ENCODE assay signal across 9 mouse cellular contexts in the genomic region with DNA sequence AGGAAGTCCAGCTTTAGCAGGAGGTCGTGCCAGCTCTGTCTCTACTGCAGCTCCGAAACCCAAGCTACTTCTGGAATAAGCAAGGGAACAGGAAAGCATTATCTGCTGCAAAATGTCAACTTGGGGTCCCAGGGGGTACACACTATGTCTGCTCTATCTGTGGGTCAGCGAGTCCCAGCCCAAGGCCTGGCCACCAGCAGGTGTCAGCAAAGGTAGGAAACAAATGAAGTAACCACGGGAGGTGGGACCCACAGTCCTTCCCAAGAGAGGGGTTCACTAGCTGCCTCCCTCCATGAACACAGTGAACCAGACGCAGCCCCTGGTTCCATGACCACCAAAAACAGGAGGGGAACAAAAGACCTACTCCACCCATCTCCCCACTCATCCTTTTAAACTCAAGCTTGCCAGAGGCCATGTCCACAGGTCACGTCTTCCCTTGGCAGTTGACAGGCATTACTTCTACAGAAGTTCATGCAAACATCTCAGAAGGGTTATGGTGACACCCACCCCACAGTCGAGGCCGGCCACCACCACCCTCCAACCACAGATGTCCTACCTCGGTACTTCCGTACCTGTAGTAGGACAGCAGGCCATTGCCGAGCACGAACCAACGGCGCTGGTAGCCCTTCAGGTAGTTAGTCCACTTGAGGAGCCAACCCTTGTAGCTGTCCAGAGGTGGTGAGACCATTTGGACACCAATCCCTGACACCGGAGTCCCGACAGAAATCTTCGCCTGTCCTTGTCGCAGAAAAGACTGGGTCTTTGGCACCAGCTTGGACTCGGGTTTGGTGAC. TPM values are rescaled to one million over a fixed set of nuclear protein-coding genes. Genes with fewer than 3 reads are reported as not detected.
DNase-seq lines count a peak whose midpoint lies in the region; ATAC-seq and TF ChIP-seq lines count a peak whose summit lies in the region.
"Had no signal": no experiment of that assay in that cellular context is flagged by ENCODE, and none has a peak within 500 bp of the region (broad histone marks: within the 10 kb centered on the region; RNA-seq: fewer than 3 reads in every experiment).

No protein-coding gene starts in this region.

- intact Hi-C loops in heart, postnatal 36 days (cut with DNase I) = no loop called here
- intact Hi-C loops in gastrocnemius, postnatal 36 days (cut with DNase I) = no loop called here

- no peak overlapping the region for H3K27ac ChIP-seq in heart, embryonic 15.5 days
- H3K27ac ChIP-seq in heart, postnatal 0 days (ENCODE audit: low read depth) = 0 out of 2 replicates have a peak overlapping the region, but pooled peaks have one; percentile 43
- no peak overlapping the region for H3K27ac ChIP-seq in midbrain, embryonic 11.5 days (ENCODE audit: low read depth, low read length)

- H3K36me3 ChIP-seq in heart, embryonic 15.5 days = no peaks in the 10 kb centered on the region
- no peaks in the 10 kb centered on the region for H3K36me3 ChIP-seq in heart, postnatal 0 days (replicated peaks; ENCODE audit: control insufficient read depth, insufficient read depth, low read length)
- no peaks in the 10 kb centered on the region for H3K36me3 ChIP-seq in midbrain, embryonic 11.5 days (ENCODE audit: control insufficient read depth, insufficient read depth, low read length)

- peak overlapping the region; percentile 88 for H3K4me2 ChIP-seq in heart, embryonic 15.5 days
- H3K4me2 ChIP-seq in heart, postnatal 0 days (ENCODE audit: low read depth, low read length) = peak overlapping the region; percentile 85
- H3K4me2 ChIP-seq in midbrain, embryonic 11.5 days = peak overlapping the region; percentile 71

- DNase-seq in heart, postnatal 36 days = no peak
- peak; percentile 75 for DNase-seq in cerebellum, adult 9-11 months
- no peak for DNase-seq in heart, postnatal 0 days (ENCODE audit: low spot score)
- DNase-seq in midbrain, embryonic 11.5 days (ENCODE audit: low spot score, missing footprints) = peak; percentile 83
- no peak for DNase-seq in ovary, postnatal 14 days (ENCODE audit: low spot score)
- DNase-seq in frontal cortex, postnatal 36 days (ENCODE audit: low spot score in 2 of 2) = no peak
- DNase-seq in gastrocnemius, postnatal 36 days = no peak

- H3K9me3 ChIP-seq in heart, embryonic 15.5 days (replicated peaks) = no peaks in the 10 kb centered on the region
- no peaks in the 10 kb centered on the region for H3K9me3 ChIP-seq in heart, postnatal 0 days (replicated peaks; ENCODE audit: control insufficient read depth, low read length)
- H3K9me3 ChIP-seq in midbrain, embryonic 11.5 days (ENCODE audit: control insufficient read depth, low read length) = no peaks in the 10 kb centered on the region

- peaks cover 10% of the 10 kb centered on the region for H3K4me1 ChIP-seq in heart, embryonic 15.5 days (replicated peaks)
- peaks cover 15% of the 10 kb centered on the region for H3K4me1 ChIP-seq in heart, postnatal 0 days (ENCODE audit: control insufficient read depth, insufficient read depth)
- H3K4me1 ChIP-seq in midbrain, embryonic 11.5 days (ENCODE audit: control insufficient read depth, insufficient read depth, low read length) = no peaks in the 10 kb centered on the region

- H3K27me3 ChIP-seq in heart, embryonic 15.5 days = peaks cover 11% of the 10 kb centered on the region; the same call in 1 of the 2 replicates
- 0 out of 2 replicates have a peak, but pooled peaks cover 6% of the 10 kb centered on the region for H3K27me3 ChIP-seq in heart, postnatal 0 days (ENCODE audit: control insufficient read depth, insufficient read depth, low read length)
- peaks cover 11% of the 10 kb centered on the region for H3K27me3 ChIP-seq in midbrain, embryonic 11.5 days (ENCODE audit: control insufficient read depth, insufficient read depth, low read length)

- TF ChIP-seq CTCF in heart, postnatal 0 days (IDR thresholded peaks at IDR 0.05; ENCODE audit: low read depth) = no peak

- no peak for TF ChIP-seq EP300 in heart, postnatal 0 days (IDR thresholded peaks at IDR 0.05; ENCODE audit: low read depth)

- 71% methylated on average over 19 of the region's 19 CpGs for WGBS in heart, embryonic 15.5 days
- 73% methylated on average over 19 of the region's 19 CpGs for WGBS in heart, postnatal 0 days
- WGBS in midbrain, embryonic 11.5 days = 73% methylated on average over 19 of the region's 19 CpGs

- no peak for ATAC-seq in heart, embryonic 15.5 days (replicated peaks; ENCODE audit: insufficient number of reproducible peaks, insufficient read depth, low FRiP score, low read depth)
- peak; percentile 9; the same call in 1 of the 2 replicates for ATAC-seq in heart, postnatal 0 days (ENCODE audit: insufficient read depth, low read depth)
- peak; percentile 22; the same call in 1 of the 2 replicates for ATAC-seq in midbrain, embryonic 11.5 days (ENCODE audit: low FRiP score)

- H3K9ac ChIP-seq in heart, embryonic 15.5 days = peak overlapping the region; percentile 49
- H3K9ac ChIP-seq in heart, postnatal 0 days (replicated peaks; ENCODE audit: low read depth, low read length) = peak overlapping the region; percentile 39; the same call in 1 of the 2 replicates
- H3K9ac ChIP-seq in midbrain, embryonic 11.5 days (ENCODE audit: low read length) = no peak overlapping the region; the same call in 1 of the 2 replicates

- H3K4me3 ChIP-seq in heart, embryonic 15.5 days = peak overlapping the region; percentile 54
- H3K4me3 ChIP-seq in heart, postnatal 0 days (ENCODE audit: low read depth, low read length) = peak overlapping the region; percentile 51
- H3K4me3 ChIP-seq in midbrain, embryonic 11.5 days (ENCODE audit: low read depth, low read length) = peak overlapping the region; percentile 43; the same call in 1 of the 2 replicates

RNA-seq across cellular contexts. Expression of gene Osbp2, which starts 0.8 kb away (rescaled TPM):
- 0.89 and 1.5 TPM in 2 replicates for polyA plus RNA-seq in heart, embryonic 15.5 days (2015; fragmentation: Nextera tagmentation; extraction: Ambion mirVana)
- total RNA-seq in heart, postnatal 36 days (2021) = 10 to 100 TPM; 14.1 to 14.3 TPM
- total RNA-seq in heart, postnatal 0 days (2014; rRNA removed; ENCODE audit: low replicate concordance) = 6.3 and 8.9 TPM in 2 replicates
- 2.9 TPM in 2 replicates for polyA plus RNA-seq in heart, postnatal 0 days (2015; fragmentation: Nextera tagmentation; extraction: Ambion mirVana)
- 1.5 and 1.6 TPM in 2 replicates for polyA plus RNA-seq in midbrain, embryonic 11.5 days (2014; fragmentation: Nextera tagmentation; extraction: Ambion mirVana)
- total RNA-seq in gastrocnemius, postnatal 36 days (2021) = under 1 TPM; 0.30 to 0.66 TPM
- total RNA-seq: hematopoietic stem cell, adult 5-6 weeks had no signal

RNA-seq across cellular contexts. Expression of gene 4921536K21Rik, which starts 32.0 kb away (rescaled TPM):
- 0.06 and 0.21 TPM in 2 replicates for polyA plus RNA-seq in heart, embryonic 15.5 days (2015; fragmentation: Nextera tagmentation; extraction: Ambion mirVana)
- under 1 TPM; 0.54 to 0.92 TPM for total RNA-seq in heart, postnatal 36 days (2021)
- total RNA-seq in heart, postnatal 0 days (2014; rRNA removed; ENCODE audit: low replicate concordance) = not detected in 2 replicates
- 0.11 and 0.12 TPM in 2 replicates for polyA plus RNA-seq in heart, postnatal 0 days (2015; fragmentation: Nextera tagmentation; extraction: Ambion mirVana)
- 0.57 and 0.64 TPM in 2 replicates for polyA plus RNA-seq in midbrain, embryonic 11.5 days (2014; fragmentation: Nextera tagmentation; extraction: Ambion mirVana)
- total RNA-seq in gastrocnemius, postnatal 36 days (2021) = under 1 TPM; 0.10 to 0.13 TPM
- total RNA-seq: hematopoietic stem cell, adult 5-6 weeks had no signal

RNA-seq across cellular contexts. Expression of gene Dusp18, which starts 32.2 kb away (rescaled TPM):
- polyA plus RNA-seq in heart, embryonic 15.5 days (2015; fragmentation: Nextera tagmentation; extraction: Ambion mirVana) = 9.5 and 9.8 TPM in 2 replicates
- total RNA-seq in heart, postnatal 36 days (2021) = 10 to 100 TPM; 28.3 to 48.8 TPM
- total RNA-seq in heart, postnatal 0 days (2014; rRNA removed; ENCODE audit: low replicate concordance) = 10.4 and 14.8 TPM in 2 replicates
- 9.8 and 16.5 TPM in 2 replicates for polyA plus RNA-seq in heart, postnatal 0 days (2015; fragmentation: Nextera tagmentation; extraction: Ambion mirVana)
- 20.1 and 21.4 TPM in 2 replicates for polyA plus RNA-seq in midbrain, embryonic 11.5 days (2014; fragmentation: Nextera tagmentation; extraction: Ambion mirVana)
- 10 to 100 TPM in 1 of 2 experiments, 1 to 10 TPM in 1; 5.9 to 11.4 TPM for total RNA-seq in gastrocnemius, postnatal 36 days (2021)

RNA-seq across cellular contexts. Expression of gene Slc35e4, which starts 51.6 kb away (rescaled TPM):
- 3.6 and 4.4 TPM in 2 replicates for polyA plus RNA-seq in heart, embryonic 15.5 days (2015; fragmentation: Nextera tagmentation; extraction: Ambion mirVana)
- 1 to 10 TPM; 5.3 to 5.5 TPM for total RNA-seq in heart, postnatal 36 days (2021)
- total RNA-seq in heart, postnatal 0 days (2014; rRNA removed; ENCODE audit: low replicate concordance) = 9.8 and 11.2 TPM in 2 replicates
- 3.0 and 3.2 TPM in 2 replicates for polyA plus RNA-seq in heart, postnatal 0 days (2015; fragmentation: Nextera tagmentation; extraction: Ambion mirVana)
- polyA plus RNA-seq in midbrain, embryonic 11.5 days (2014; fragmentation: Nextera tagmentation; extraction: Ambion mirVana) = 3.2 and 3.5 TPM in 2 replicates
- total RNA-seq in gastrocnemius, postnatal 36 days (2021) = 10 to 100 TPM; 20.4 to 21.2 TPM

Comparison
In these comparisons a context has a peak if more than half of its experiments do, and no peak if none do; other contexts are left out.
1. DNase-seq: peak in cerebellum, adult 9-11 months (single experiment) and midbrain, embryonic 11.5 days (single experiment); none in heart, postnatal 36 days (0 of 2), heart, postnatal 0 days (single experiment), ovary, postnatal 14 days (single experiment), frontal cortex, postnatal 36 days (0 of 2) and gastrocnemius, postnatal 36 days (0 of 2).
2. Peak in every context shown above with its lines, with median percentiles within 50 percentile points of each other: H3K4me2 ChIP-seq and H3K4me3 ChIP-seq.